Mouse (Mus musculus): ENCODE results near the gene Fnbp1l.

- TF ChIP-seq CTCF (IDR thresholded peaks at IDR 0.05; ENCODE audit: control insufficient read depth, insufficient read depth, low read length) = no peak
- TF ChIP-seq POLR2A (IDR thresholded peaks at IDR 0.05; ENCODE audit: borderline replicate concordance, control insufficient read depth, low read depth, low read length) = no peak
Observed at GRCm38 (mm10) chr3:122590804-122591203, 28.7 kb downstream of the Fnbp1l start.

All from bone marrow, adult 2 months (tissue).